Mouse (Mus musculus): ENCODE measurements around the gene Spag7. TPM values are rescaled to one million over a fixed set of nuclear protein-coding genes. Genes with fewer than 3 reads are reported as not detected.

Spag7 gene
- total RNA-seq, 2 experiments from 2014 or later: 67.0 to 83.3 TPM

DNA sequence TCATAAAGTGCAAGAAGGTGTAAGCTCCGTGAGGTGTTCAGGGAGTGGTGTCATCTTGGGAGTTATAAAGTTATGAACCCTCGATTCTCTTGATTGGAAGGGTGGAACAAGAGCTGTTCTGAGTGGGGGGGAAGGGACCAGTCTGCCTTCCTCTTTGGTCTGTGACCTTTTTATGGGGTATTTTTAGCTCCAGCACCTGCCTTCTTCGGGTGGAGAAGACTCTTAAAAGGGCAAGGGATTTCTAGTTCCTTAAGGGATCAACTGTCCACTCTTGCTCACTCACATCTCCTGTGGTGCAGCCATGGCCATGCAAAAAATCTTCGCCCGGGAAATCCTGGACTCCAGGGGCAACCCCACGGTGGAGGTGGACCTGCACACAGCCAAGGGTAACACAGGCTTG, 11.6 kb downstream of the Spag7 start:
- no peak for ATAC-seq (ENCODE audit: poor library complexity, severe bottlenecking)

DNA sequence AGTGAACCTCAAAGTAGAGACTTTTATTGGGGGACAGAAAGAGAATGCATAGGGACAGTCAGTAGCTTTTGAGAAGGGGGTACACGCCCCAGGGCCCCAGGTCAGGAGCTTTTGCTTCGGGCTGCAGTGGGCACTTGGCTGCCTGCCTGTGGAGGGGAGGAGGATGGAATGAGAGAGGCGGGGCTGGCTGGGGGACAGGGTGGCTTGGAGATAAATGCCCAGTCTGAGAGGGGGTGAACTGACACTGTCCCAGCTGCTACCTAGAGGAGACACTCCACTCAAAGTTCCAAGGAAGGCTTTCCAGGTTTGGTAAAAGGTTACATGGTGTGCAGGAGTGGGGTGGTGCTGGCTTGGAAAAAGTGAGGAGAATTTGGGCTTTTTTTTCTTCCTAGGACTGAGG, 12.3 kb downstream of the Spag7 start, which contains the start of gene Eno3:
Gene Eno3 (plus strand): TSS at position 239 of the 400 bp plus-strand sequence.
- ATAC-seq (ENCODE audit: poor library complexity, severe bottlenecking): no peak

DNA sequence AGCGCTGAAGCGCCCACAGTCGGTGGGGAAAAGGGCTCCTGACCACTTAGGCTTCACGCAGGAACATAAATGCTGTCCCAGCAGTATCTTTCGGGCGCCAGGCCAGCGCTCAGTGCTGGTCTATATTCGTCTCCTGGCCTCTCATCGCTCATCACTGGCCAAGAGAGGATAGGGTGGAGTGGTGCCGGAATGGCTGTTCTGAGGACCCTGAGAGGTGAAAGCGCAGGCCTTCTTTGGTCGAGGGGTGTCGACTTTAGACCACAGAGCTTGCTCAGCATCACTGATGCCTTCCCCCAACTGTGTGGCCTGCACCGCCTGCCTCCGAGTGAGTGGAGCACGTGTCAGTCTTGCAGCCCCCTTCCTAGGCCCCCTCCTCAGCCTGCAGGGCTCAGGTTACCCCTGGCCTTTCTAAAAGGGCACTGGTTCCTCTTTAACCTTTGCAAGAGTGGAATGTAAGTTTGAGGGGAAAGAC, 12.7 kb downstream of the Spag7 start:
- ATAC-seq (ENCODE audit: poor library complexity, severe bottlenecking): no peak

DNA sequence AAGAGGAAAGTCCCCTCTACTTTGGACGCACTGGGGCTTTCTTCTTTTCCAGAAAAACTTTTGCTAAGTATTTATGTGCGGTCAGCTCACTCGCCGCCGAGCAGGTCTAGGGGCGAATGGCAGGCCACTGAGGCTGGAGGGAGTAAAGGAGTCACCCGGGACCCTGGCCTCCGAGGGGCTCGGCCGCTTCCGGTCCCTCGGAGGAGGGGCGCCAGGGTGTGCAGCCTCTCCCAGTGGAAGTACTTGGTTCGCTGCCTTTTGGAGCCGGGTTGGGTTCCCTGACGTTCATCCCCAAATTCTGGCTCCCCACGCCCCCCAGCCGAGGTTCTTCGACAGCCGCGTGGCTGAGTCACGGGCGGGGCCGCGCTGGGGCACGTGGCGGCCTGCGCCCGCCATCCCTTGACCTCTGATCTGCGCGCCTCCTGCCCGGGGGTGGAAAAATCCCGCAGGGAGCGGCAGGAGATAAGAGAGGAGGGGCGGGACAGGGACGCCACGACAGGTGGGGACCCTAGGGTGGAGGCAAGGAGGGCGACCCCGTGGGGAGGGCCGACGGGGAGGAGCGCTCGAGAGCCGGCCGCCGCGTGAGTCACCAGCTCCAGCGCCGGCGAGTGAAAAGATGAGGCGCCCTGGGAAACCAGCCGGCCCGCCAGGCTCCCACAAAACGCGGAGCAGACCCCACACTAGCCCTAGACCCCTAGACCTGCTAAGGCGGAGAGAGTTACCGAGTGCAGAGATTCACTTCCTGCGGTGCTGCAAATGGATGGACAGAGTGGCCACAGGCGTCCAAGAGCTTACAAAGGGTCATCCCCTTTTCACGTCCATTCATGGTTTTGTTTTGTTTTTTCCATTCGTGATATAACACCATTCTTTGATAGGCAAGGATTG, 13.4 kb downstream of the Spag7 start:
- ATAC-seq (ENCODE audit: poor library complexity, severe bottlenecking): no peak

DNA sequence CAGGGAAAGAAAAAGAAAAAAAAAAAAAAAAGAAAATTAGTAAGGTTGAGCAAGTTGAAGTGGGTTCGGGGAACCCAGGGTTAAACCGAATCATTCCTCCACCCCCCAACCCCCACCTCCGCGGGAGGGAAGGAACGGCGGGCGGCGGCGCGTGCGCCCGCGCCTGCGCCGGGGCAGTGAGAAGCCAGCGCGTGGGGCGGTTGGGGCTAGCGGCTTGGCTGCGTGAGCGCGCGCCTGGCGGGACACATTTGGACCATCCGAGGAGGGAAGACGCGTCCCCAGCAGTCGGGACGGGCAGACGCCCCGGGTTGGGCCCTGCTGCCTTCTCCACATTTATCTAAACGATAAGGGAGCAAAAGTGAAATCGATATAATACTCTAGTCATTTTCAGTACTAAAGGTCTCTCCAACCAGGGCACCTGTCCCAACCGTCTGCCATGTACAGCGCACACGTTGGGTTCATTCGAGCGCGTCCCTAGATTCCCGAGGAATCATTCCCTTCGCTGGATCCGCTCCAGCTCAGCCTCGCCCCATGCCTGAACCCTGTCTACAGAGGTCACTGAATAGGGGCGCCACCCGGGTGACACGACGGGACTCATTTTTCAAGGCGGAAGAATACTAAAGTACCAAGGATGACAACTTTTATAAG, 14.2 kb downstream of the Spag7 start:
- peak; percentile 32 for ATAC-seq (ENCODE audit: poor library complexity, severe bottlenecking)

DNA sequence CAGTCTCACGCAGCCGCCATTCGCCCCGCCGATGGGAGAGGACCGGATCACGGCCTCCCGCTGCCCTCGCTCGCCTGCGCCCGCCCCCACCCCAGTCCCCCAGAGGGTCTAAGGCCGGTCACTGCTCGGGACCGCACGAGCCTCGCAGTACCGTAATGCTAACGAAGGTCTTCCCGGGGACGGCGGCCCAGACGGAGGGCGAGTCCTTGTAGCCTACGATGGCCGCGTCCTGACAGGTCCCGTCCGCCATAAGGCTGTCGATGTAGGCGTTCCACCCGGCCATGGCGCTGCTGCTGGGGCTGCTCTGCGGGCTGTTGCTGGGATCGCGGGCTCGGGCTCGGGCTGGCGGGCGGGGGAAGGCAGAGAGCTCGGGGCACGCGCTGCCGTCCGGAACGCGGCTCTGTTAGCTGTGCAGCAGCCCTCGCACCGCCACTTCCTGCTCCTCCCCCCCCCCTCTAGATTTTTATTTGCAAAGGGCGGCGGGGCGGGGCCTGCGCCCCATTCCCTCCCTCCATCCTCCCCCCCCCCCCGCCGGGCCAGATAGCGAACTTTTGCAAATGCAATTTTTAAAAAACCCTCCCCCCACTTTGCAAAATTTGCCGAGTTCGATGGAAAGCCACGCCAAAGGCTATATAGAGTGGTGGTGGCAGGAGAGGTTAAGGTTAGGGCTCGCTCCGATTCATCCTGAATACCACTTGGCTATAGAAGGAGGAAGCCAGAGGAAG, 14.9 kb downstream of the Spag7 start, which contains the start of gene Pfn1:
Gene Pfn1 (minus strand): TSS at position 447 of the 725 bp plus-strand sequence.
- peak; percentile 53 for ATAC-seq (ENCODE audit: poor library complexity, severe bottlenecking)

DNA sequence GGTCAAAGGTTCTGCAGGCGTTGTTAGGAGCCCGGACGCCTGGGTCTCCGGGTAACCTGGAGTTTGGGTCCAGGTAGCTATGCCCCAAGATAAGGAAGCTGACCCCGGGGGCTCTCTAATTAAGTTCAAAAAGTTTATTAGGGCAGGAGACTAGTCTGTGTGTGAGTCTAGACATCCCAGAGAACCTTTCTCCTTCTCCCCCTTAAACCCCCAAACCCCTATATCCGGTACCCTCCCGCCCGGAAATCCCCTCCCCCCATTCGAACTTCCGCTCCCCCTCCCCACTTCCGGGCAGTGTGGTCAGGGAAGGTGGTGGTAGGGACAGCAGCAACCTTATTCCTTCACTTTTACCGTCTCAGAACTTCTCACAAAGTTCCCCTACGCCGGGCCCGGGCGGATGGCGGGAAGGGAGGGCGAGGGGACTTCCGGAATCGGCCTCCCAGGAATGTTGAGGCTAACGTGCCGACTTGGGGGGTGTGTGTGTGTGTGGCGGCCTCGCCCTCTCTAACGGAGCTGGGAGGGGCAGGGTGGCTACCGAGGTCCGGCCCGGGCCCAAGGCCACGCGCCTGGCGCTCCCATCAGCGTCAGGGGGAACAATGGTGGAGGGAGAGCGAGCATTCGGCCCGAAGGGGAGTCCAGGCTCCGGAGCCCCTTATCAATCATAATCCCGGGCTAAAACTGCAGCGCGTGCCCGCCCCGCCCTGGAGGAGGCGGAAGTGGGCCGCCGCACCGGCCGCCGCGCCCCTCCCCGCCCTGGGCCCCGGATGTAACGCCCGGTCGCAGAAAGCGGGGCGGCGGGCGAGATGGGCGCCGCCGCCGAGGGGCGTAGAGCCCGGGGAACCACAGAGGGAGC, 15.6 kb downstream of the Spag7 start:
- peak; percentile 29 for ATAC-seq (ENCODE audit: poor library complexity, severe bottlenecking)

DNA sequence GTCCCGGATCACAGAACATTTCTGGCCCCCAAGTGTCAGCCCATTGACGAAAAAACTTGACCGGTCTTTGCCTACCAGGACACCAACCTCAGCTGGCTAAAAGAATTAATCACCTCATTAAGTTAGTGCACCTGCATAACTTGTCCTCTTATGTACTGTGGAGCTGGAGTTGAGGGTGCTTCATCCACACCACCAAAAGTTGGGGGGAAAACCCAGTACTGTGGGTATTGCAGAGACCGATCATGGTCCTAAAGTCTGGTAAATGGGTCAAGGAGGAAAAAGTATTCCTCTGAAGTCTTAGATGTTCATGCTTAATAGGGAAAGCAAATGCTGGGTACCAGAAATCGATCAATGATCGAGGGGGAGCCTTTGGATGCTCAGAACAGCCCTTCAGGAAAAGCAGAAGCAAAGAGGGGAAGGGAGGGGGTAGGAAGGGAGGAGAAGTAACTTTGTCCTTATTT, 16.3 kb downstream of the Spag7 start:
- peak; percentile 21 for ATAC-seq (ENCODE audit: poor library complexity, severe bottlenecking)

DNA sequence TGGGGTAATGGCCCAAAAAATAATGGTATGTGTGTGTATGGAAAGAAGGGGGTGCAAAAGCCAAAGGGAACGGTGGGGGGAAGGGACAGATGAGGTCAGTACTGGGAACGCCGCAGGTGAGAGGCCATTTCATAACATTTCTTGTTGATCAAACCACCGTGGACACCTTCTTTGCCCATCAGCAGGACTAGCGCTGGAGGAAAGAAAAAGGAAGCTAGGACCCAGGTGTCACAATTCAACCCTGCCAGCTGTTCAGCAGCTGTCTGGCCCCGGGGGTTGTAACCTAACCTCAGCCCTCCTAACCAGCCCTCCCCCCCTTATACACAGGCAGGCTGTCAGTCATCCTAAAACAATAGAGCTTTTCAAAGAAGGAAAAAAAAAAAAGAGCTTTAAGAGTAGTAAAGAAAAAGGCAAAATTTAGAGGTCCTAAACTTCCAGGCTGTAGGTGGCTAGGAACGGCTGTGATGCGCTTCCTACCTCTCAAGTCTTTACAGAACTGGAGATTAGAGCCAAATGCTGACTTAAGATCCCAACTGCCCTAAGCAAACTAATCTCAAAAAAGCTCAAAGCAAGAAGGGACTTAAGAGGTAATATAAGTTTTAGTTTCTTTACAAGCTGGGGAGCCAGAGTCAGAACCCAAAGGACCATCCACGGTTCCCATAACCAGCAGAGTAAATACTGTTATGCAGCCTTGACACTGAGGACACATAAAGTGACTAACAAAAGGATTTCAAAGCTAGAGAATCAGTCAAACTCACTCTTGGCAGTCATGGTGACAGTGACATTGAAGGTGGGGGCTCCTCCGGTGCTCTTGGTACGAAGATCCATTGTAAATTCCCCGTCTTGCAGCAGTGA, 17.0 kb downstream of the Spag7 start:
- ATAC-seq (ENCODE audit: poor library complexity, severe bottlenecking): no peak

DNA sequence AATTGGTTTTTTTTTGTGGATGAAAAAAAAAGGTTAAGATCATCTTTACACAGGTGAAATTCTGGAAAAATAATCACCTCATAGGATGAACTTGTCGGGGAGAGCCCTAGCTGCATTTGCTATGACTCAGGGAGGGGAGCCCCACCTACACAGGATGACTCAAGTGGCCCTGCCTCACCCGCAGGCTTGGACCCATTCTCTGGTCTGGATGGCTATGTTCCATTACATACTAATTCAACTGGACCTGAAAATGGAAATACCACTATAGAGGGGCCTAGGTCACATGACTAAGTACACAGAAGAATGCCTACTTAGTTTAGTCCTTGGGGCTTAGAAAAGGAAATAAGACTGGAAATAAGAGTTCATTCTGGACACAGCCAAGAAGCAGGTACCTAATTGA, 17.8 kb downstream of the Spag7 start:
- ATAC-seq (ENCODE audit: poor library complexity, severe bottlenecking): no peak

DNA sequence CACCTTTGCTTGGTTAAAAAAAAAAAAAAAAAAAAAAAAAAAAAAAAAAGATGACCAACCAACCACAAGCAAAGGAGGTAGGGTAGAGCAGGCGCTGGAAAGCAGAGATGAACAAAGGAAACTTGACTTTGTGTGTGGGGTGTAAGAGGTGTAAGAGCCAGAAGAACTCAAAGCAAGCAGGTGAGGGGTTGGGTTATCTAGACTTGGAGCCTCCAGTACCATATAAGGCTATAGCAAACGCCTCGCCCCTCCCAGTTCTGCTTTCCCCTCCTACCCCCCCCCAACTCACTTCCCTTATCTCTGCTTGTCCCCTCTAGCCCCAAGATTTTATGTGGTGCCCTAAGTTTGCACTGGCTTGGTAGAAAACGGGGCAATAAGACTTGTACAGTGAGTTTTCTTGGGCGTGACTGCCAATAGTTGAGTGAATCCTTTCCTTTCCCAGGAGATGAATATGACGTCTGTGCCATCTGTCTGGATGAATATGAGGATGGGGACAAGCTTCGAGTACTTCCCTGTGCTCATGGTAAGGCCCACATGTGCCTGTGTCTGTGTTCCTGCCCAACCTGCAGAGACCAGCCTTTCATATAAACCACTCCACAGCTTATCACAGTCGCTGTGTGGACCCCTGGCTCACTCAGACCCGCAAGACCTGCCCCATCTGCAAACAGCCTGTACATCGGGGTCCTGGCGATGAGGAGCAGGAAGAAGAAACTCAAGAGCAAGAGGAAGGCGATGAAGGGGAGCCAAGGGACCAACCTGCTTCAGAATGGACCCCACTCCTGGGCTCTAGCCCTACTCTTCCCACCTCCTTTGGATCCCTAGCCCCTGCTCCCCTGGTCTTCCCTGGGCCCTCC, 18.7 kb downstream of the Spag7 start:
- peak; percentile 29 for ATAC-seq (ENCODE audit: poor library complexity, severe bottlenecking)

DNA sequence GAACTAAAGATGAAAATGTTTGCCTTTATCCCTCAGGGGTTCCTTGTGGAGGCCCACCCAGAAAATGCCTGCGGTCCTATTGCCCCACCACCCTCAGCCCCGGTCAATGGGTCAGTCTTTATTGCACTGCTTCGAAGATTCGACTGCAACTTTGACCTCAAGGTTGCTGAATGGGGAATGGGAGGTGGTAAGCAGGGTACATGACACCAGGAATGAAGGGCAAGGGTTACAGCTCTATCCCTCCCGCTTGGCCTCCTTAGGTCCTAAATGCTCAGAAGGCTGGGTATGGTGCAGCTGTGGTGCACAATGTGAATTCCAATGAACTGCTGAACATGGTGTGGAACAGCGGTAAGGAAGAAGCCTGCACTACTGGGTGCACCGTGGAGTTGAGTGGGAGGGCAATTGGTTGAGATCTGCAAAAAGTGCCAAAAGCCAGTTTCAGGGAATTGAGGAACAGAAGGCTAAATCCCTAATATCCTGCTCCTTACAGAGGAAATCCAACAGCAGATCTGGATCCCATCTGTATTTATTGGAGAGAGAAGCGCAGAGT, 20.0 kb downstream of the Spag7 start:
- no peak for ATAC-seq (ENCODE audit: poor library complexity, severe bottlenecking)

DNA sequence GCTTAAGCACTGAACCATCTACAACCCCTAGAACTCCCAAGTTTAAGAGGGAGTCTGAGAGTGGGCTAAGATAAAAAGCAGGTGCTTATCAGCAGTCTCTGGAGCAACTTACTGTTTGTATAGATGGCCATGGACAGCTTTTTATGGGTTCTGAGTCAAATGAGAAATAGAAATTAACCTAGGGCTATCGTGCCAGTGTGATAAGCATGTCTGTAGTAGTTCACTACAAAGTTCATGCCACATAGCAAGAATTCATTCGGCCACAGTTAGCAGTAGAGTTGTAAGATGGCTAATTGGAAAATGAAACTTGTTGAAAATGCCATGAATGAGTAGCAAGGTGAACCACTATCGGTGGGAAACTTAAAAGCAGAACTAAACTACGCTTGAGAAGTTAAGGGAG, 20.7 kb downstream of the Spag7 start:
- no peak for ATAC-seq (ENCODE audit: poor library complexity, severe bottlenecking)

DNA sequence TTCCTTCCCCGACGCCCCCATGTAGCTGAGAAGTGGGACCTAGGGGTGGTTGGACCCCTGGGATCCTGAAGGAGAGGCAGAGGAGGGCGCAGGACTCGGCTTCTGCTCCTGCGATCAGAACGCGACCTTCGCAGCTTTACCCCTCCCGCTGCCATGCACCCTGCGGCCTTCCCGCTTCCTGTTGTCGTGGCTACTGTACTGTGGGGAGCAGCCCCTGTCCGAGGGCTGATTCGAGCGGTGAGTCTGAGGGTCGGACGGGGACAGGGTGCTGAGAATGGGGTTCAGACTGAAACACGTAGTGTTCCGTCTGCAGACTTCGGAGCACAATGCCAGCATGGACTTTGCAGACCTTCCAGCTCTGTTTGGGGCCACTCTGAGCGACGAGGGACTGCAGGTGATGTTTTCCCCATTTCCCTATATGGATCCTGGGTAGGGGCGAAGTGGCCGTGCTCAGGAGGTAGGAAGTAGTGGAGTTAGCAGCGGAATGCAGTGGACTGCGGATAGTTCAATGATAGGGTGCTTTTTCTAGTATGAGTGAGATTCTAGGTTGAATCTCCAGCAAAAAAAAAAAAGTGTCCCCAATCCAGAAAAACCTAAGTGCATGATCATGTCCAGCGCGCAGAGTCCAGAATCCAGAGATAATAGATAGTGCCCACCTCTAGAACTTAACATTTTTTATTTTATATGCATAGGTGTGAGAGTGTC, 21.3 kb downstream of the Spag7 start:
- ATAC-seq (ENCODE audit: poor library complexity, severe bottlenecking): no peak

DNA sequence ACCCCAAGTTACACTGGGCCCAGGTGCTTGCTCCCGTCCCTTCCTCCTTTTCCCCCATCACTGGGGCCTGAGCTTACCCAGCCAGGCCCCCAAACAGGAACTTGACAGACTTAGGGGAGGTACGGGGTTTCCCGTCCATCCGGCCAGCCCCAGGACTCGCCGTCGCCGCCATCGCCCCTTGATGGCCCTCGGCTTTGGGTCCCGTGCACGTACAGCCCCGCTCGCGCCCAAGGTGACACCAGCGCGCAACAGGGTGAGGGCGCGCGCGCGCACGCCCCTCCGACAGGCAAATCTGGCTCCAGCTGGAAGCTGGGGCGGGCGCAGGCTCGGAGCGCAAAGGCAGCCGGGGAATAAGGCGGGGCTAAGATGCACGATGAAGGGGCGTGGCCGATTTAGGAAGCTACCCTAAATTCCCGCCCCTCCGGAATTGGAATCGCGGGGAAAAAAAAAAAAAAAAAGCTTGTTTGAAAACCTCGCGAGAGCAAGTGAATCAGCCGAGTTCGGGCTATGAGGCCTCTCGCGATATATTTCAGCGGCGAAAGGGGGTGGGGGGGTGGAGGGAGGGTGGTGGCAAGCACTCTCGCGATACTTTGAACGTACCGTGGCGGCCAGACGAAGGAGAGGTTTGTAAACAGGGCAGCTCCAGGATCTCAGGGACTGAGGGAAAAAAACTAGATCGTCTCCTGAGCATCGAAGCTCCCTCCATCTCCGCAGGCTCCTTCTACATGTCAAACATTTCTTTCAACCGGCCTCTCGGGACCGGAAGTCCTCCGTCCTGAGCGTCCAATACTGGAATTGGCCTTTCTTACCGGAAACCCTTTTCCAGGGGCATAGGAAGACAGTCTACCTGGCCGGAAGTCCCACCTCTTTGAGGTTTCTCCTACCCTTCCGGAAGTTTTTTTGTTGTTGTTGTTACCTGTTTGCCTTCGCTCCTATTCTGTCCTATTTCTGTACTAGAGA, 22.2 kb downstream of the Spag7 start, which contains the start of the genes Rnf167 and Slc25a11:
Gene Rnf167 (plus strand): TSS at position 545 of the 960 bp plus-strand sequence.
Gene Slc25a11 (minus strand): TSS at position 789 of the 960 bp plus-strand sequence.
- ATAC-seq (ENCODE audit: poor library complexity, severe bottlenecking): peak; percentile 74

DNA sequence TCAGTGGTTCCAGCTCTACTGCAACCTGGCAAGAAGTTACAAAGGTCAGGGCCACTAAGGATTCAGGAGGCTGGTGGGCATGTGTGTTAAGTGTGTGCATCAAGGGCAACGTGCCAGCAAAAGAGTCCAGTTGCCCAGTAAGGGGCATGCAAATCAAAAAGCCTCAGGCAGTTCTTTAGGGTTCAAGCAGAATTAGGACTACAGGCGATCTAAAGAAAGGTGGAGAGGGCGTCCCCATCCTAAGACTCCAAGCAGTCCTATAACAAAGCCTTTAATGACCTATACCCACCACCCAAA, 23.0 kb downstream of the Spag7 start:
- no peak for ATAC-seq (ENCODE audit: poor library complexity, severe bottlenecking)
